Mouse (Mus musculus) intestine, embryonic 16.5 days (tissue): ENCODE data around the gene Cdh16. TPM values are rescaled to one million over a fixed set of nuclear protein-coding genes. Genes with fewer than 3 reads are reported as not detected.
"Not testable (repeated sequence)": the region's sequence is repeated elsewhere in the genome, so short reads cannot be mapped to it uniquely, and the experiment has no call there.

Experiments
- ATAC-seq: fragments of 200-750 bp; cut with Nextera tagmentation; 2 replicates; pipeline ENCODE4 v1.8.0; 2017; ENCODE audit warnings: moderate TSS enrichment, moderate library complexity
- H3K27ac ChIP-seq: fragments of 300-500 bp; sonication (generic); 2 replicates; pipeline ENCODE4 v1.5.1; 2014; ENCODE audit warnings: mild to moderate bottlenecking, low read length
- H3K27me3 ChIP-seq: fragments of 300-500 bp; sonication (generic); replicated peaks from 2 replicates; pipeline ENCODE4 v1.6.1; 2014; ENCODE audit warnings: low read length, control low read depth, mixed read lengths; ENCODE audit not compliant: control insufficient read depth, insufficient read depth
- H3K36me3 ChIP-seq: fragments of 300-500 bp; sonication (generic); 2 replicates; pipeline ENCODE4 v1.6.1; 2014; ENCODE audit warnings: low read length, control low read depth; ENCODE audit not compliant: control insufficient read depth, insufficient read depth
- H3K4me1 ChIP-seq: fragments of 300-500 bp; sonication (generic); 2 replicates; pipeline ENCODE4 v1.6.1; 2014; ENCODE audit warnings: low read length, control low read depth, mixed read lengths; ENCODE audit not compliant: control insufficient read depth, insufficient read depth
- H3K4me2 ChIP-seq: fragments of 300-500 bp; sonication (generic); 2 replicates; pipeline ENCODE4 v1.6.1; 2014; ENCODE audit warnings: low read depth, low read length, control low read depth
- H3K4me3 ChIP-seq: fragments of 300-500 bp; sonication (generic); 2 replicates; pipeline ENCODE4 v1.5.1; 2014; ENCODE audit warnings: mild to moderate bottlenecking, low read length
- H3K9ac ChIP-seq: fragments of 300-500 bp; sonication (generic); 2 replicates; pipeline ENCODE4 v1.6.1; 2014; ENCODE audit warnings: low read depth, low read length
- H3K9me3 ChIP-seq: fragments of 300-500 bp; sonication (generic); 2 replicates; pipeline ENCODE4 v1.6.1; 2016; ENCODE audit warnings: low read length, control low read depth; ENCODE audit not compliant: control insufficient read depth
- WGBS: fragments of 180-500 bp; shearing (Covaris S2); extraction: QIAGEN DNeasy Blood & Tissue Kit; methylation state at CpG from one replicate; pipeline ENCODE4 v1.1.7; 2014; 5-methylcytosine and 5-hydroxymethylcytosine counted together
- polyA plus RNA-seq: library from polyadenylated mRNA; unstranded; fragments of >200 nt; fragmentation: Nextera tagmentation; extraction: Ambion mirVana; gene quantifications from 2 replicates; pipeline ENCODE4 v1.2.1, GENCODE M21; 2015

Gene Cdh16
- polyA plus RNA-seq, 1 experiment from 2014 or later: 0.31 TPM

GRCm38 (mm10) chr8:104592566-104592965, 31.6 kb downstream of the Cdh16 start:
- WGBS: 58% methylated on average over 6 of the region's 6 CpGs
- no peak for ATAC-seq

GRCm38 (mm10) chr8:104591856-104592255, 32.3 kb downstream of the Cdh16 start:
- WGBS: under 1% methylated on average over 9 of the region's 9 CpGs
- Histone ChIP-seq H3K4me2 (peak overlapping the region; percentile 86), H3K9ac (peak overlapping the region; percentile 76), H3K4me1 (peaks cover 12% of the 10 kb centered on the region), H3K4me3 (peak overlapping the region; percentile 73), H3K27me3 (no peaks in the 10 kb centered on the region), H3K36me3 (peaks cover 11% of the 10 kb centered on the region), H3K27ac (peak overlapping the region; percentile 91), H3K9me3 (no peaks in the 10 kb centered on the region)
- no peak for ATAC-seq

More at GRCm38 (mm10) chr8:104592566-104592965, 31.6 kb downstream of the Cdh16 start:
- H3K4me3 ChIP-seq: peak overlapping the region; percentile 73
- H3K4me2 ChIP-seq: peak overlapping the region; percentile 86
- H3K27me3 ChIP-seq: no peaks in the 10 kb centered on the region
- H3K27ac ChIP-seq: no peak overlapping the region
- peaks cover 12% of the 10 kb centered on the region for H3K4me1 ChIP-seq
- H3K36me3 ChIP-seq: peaks cover 11% of the 10 kb centered on the region
- H3K9me3 ChIP-seq: no peaks in the 10 kb centered on the region
- H3K9ac ChIP-seq: peak overlapping the region; percentile 76; the same call in 1 of the 2 replicates

- no peaks in the 10 kb centered on the region for H3K27me3 ChIP-seq
- peak; percentile 99 for ATAC-seq
- H3K27ac ChIP-seq: peak within 1 kb of the TSS; percentile 91
- H3K9ac ChIP-seq: peak within 1 kb of the TSS; percentile 76
- H3K36me3 ChIP-seq: peaks cover 11% of the 10 kb centered on the region
- H3K4me3 ChIP-seq: peak within 1 kb of the TSS; percentile 73
- peaks cover 12% of the 10 kb centered on the region for H3K4me1 ChIP-seq
- WGBS: under 1% methylated on average over 44 of the region's 44 CpGs
- no peaks in the 10 kb centered on the region for H3K9me3 ChIP-seq
- peak within 1 kb of the TSS; percentile 86 for H3K4me2 ChIP-seq
These were observed 32.9 kb downstream of the Cdh16 start, which contains the start of gene Pdp2 for GRCm38 (mm10) chr8:104591133-104591834. TSS of gene Pdp2 (plus strand) at chr8:104591451.

- Histone ChIP-seq H3K4me2 (no peak overlapping the region), H3K36me3 (peaks cover 11% of the 10 kb centered on the region), H3K27me3 (no peaks in the 10 kb centered on the region), H3K9me3 (no peaks in the 10 kb centered on the region), H3K9ac (no peak overlapping the region), H3K4me3 (no peak overlapping the region), H3K27ac (no peak overlapping the region), H3K4me1 (peaks cover 12% of the 10 kb centered on the region)
- ATAC-seq: no peak
- 89% methylated on average over 3 of the region's 3 CpGs for WGBS
These were observed 33.9 kb downstream of the Cdh16 start for GRCm38 (mm10) chr8:104590284-104590683.

GRCm38 (mm10) chr8:104584522-104584921, 39.7 kb downstream of the Cdh16 start:
- Histone ChIP-seq H3K27ac (no peak overlapping the region), H3K9ac (no peak overlapping the region), H3K27me3 (no peaks in the 10 kb centered on the region), H3K4me2 (no peak overlapping the region), H3K9me3 (no peaks in the 10 kb centered on the region), H3K36me3 (no peaks in the 10 kb centered on the region), H3K4me3 (no peak overlapping the region), H3K4me1 (no peaks in the 10 kb centered on the region)
- 60% methylated on average over 1 of the region's 1 CpGs for WGBS
- ATAC-seq: no peak

- not testable (repeated sequence) for H3K36me3 ChIP-seq, H3K4me2 ChIP-seq, H3K4me1 ChIP-seq, ATAC-seq, H3K4me3 ChIP-seq, H3K27me3 ChIP-seq, H3K27ac ChIP-seq, H3K9me3 ChIP-seq, H3K9ac ChIP-seq
- 75% methylated on average over 17 of the region's 17 CpGs for WGBS
These were observed 46.6 kb downstream of the Cdh16 start for GRCm38 (mm10) chr8:104577606-104578005.

GRCm38 (mm10) chr8:104576820-104577219, 47.4 kb downstream of the Cdh16 start:
- WGBS: 90% methylated on average over 3 of the region's 3 CpGs
- 0 out of 2 replicates have a peak, but pooled peaks cover 2% of the 10 kb centered on the region for H3K27me3 ChIP-seq
- no peaks in the 10 kb centered on the region for H3K36me3 ChIP-seq
- H3K4me1 ChIP-seq: no peaks in the 10 kb centered on the region
- H3K9ac ChIP-seq: no peak overlapping the region
- H3K4me2 ChIP-seq: no peak overlapping the region
- no peak overlapping the region for H3K4me3 ChIP-seq
- H3K9me3 ChIP-seq: no peaks in the 10 kb centered on the region
- no peak overlapping the region for H3K27ac ChIP-seq
- no peak for ATAC-seq

- Histone ChIP-seq H3K4me1 (no peaks in the 10 kb centered on the region), H3K4me3 (peak overlapping the region; percentile 49), H3K9ac (peak overlapping the region; percentile 42), H3K4me2 (peak overlapping the region; percentile 82), H3K27ac (no peak overlapping the region), H3K27me3 (0 out of 2 replicates have a peak, but pooled peaks cover 2% of the 10 kb centered on the region), H3K36me3 (no peaks in the 10 kb centered on the region), H3K9me3 (no peaks in the 10 kb centered on the region)
- 7% methylated on average over 26 of the region's 26 CpGs for WGBS
- peak; percentile 84 for ATAC-seq
These were observed 53.5 kb downstream of the Cdh16 start for GRCm38 (mm10) chr8:104570436-104571343.

GRCm38 (mm10) chr8:104569559-104569958, 54.6 kb downstream of the Cdh16 start:
- H3K4me3 ChIP-seq: no peak overlapping the region
- H3K36me3 ChIP-seq: no peaks in the 10 kb centered on the region
- H3K27me3 ChIP-seq: 0 out of 2 replicates have a peak, but pooled peaks cover 2% of the 10 kb centered on the region
- no peak overlapping the region for H3K4me2 ChIP-seq
- H3K9me3 ChIP-seq: no peaks in the 10 kb centered on the region
- H3K4me1 ChIP-seq: no peaks in the 10 kb centered on the region
- no peak for ATAC-seq
- H3K9ac ChIP-seq: no peak overlapping the region
- WGBS: 56% methylated on average over 1 of the region's 1 CpGs
- H3K27ac ChIP-seq: no peak overlapping the region
